Mouse (Mus musculus): ENCODE results near the gene Slf2. TPM values are rescaled to one million over a fixed set of nuclear protein-coding genes. Genes with fewer than 3 reads are reported as not detected.
A peak's percentile ranks its signal among the peaks of the same experiment; 100 is the strongest.

Gene Slf2
- polyA plus RNA-seq, 1 experiment from 2014 or later = 26.7 TPM

DNA sequence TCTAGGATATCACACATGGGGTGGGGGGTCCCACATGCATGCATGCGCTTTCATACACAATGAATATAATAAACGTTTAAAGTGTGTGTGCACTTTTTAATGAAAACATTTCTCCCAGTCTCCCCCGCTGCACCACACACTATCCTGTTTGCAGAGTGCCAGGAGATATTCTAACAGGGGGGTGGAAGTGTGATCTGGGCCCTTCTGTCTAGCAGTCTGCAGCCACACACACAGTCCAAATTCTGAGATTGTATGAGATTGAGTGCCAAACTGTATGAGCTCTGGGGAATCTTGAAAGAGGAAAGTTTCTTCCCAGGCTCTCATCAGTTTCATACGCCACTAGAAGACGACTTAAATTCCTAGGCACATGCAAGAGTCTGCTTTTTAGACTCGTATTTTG, 56.9 kb downstream of the Slf2 start:
- Histone ChIP-seq H3K27me3 (replicated peaks; ENCODE audit: control insufficient read depth, insufficient read depth, low read length) (no peaks in the 10 kb centered on the region), H3K9me3 (ENCODE audit: control insufficient read depth, low read length) (no peaks in the 10 kb centered on the region), H3K36me3 (ENCODE audit: control insufficient read depth, insufficient read depth, low read length) (peaks cover 3% of the 10 kb centered on the region), H3K4me2 (ENCODE audit: low read length) (no peak overlapping the region), H3K4me1 (ENCODE audit: control insufficient read depth, insufficient read depth, low read depth, low read length) (peaks cover 14% of the 10 kb centered on the region), H3K27ac (ENCODE audit: low read depth, low read length) (no peak overlapping the region), H3K9ac (ENCODE audit: low read depth, low read length) (no peak overlapping the region), H3K4me3 (ENCODE audit: low read length) (no peak overlapping the region)
- WGBS = 60% methylated on average over 6 of the region's 6 CpGs
- ATAC-seq = no peak

GRCm38 (mm10) chr19:44988321-44988720, 57.4 kb downstream of the Slf2 start:
- Histone ChIP-seq H3K9me3 (ENCODE audit: control insufficient read depth, low read length) (no peaks in the 10 kb centered on the region), H3K4me1 (ENCODE audit: control insufficient read depth, insufficient read depth, low read depth, low read length) (peaks cover 14% of the 10 kb centered on the region), H3K27me3 (replicated peaks; ENCODE audit: control insufficient read depth, insufficient read depth, low read length) (no peaks in the 10 kb centered on the region), H3K36me3 (ENCODE audit: control insufficient read depth, insufficient read depth, low read length) (peaks cover 8% of the 10 kb centered on the region), H3K27ac (ENCODE audit: low read depth, low read length) (peak overlapping the region; percentile 76; the same call in 1 of the 2 replicates), H3K4me3 (ENCODE audit: low read length) (peak overlapping the region; percentile 77), H3K4me2 (ENCODE audit: low read length) (peak overlapping the region; percentile 84), H3K9ac (ENCODE audit: low read depth, low read length) (peak overlapping the region; percentile 91)
- 32% methylated on average over 9 of the region's 9 CpGs for WGBS
- ATAC-seq = no peak; the same call in 1 of the 2 replicates

DNA sequence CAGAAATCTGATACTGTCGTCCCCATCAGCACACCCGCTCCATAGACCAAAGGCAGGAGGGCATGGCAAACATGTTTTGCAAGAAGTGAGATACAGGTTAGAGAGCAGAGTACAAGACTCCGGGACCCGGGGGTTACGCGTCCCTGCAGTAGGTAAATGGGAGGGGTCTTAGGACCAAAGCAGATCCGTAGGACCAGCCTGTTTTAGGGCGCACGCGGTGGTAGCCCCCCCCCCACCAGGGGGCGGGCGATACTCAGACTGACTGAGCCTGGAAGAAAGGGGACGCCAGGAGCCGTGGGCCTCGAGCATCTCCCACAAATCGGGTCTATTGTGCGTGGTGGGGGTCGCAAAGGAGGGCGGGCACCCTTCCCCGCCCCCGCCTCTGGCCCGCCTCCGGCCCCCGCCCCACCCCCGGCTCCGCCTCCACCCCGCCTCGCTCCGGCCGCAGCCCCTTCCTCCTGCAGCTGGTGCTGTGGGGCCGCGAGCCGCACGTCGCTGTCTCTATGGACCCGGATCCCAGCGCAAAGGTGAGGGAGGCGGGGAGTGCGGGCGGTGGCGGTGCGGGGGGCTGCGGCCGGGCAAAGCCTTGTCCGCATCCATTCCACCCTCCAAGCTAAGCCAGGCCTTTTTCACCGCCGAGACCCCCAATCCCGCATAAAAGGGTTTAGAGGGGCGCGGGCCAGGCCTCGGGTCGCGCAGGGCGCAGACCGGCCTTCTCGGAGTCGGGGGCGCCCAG, 58.0 kb downstream of the Slf2 start, which contains the start of gene Sema4g:
TSS of gene Sema4g (plus strand) at position 271 of the 736 bp plus-strand sequence.
- Histone ChIP-seq H3K4me3 (ENCODE audit: low read length) (peak within 1 kb of the TSS; percentile 77), H3K9ac (ENCODE audit: low read depth, low read length) (peak within 1 kb of the TSS; percentile 91), H3K4me1 (ENCODE audit: control insufficient read depth, insufficient read depth, low read depth, low read length) (peaks cover 14% of the 10 kb centered on the region), H3K4me2 (ENCODE audit: low read length) (peak within 1 kb of the TSS; percentile 84), H3K27ac (ENCODE audit: low read depth, low read length) (peak within 1 kb of the TSS; percentile 76), H3K27me3 (replicated peaks; ENCODE audit: control insufficient read depth, insufficient read depth, low read length) (no peaks in the 10 kb centered on the region), H3K9me3 (ENCODE audit: control insufficient read depth, low read length) (no peaks in the 10 kb centered on the region), H3K36me3 (ENCODE audit: control insufficient read depth, insufficient read depth, low read length) (peaks cover 9% of the 10 kb centered on the region)
- WGBS = under 1% methylated on average over 43 of the region's 58 CpGs
- ATAC-seq = peak; percentile 87

GRCm38 (mm10) chr19:44989567-44990495, 58.9 kb downstream of the Slf2 start:
- H3K27me3 ChIP-seq (replicated peaks; ENCODE audit: control insufficient read depth, insufficient read depth, low read length) = no peaks in the 10 kb centered on the region
- H3K9ac ChIP-seq (ENCODE audit: low read depth, low read length) = peak overlapping the region; percentile 91
- no peak; the same call in none of the 2 replicates for ATAC-seq
- H3K9me3 ChIP-seq (ENCODE audit: control insufficient read depth, low read length) = no peaks in the 10 kb centered on the region
- 6% methylated on average over 21 of the region's 22 CpGs for WGBS
- H3K4me3 ChIP-seq (ENCODE audit: low read length) = peak overlapping the region; percentile 77
- H3K36me3 ChIP-seq (ENCODE audit: control insufficient read depth, insufficient read depth, low read length) = peaks cover 9% of the 10 kb centered on the region; the same call in 1 of the 2 replicates
- H3K4me1 ChIP-seq (ENCODE audit: control insufficient read depth, insufficient read depth, low read depth, low read length) = peaks cover 14% of the 10 kb centered on the region
- H3K27ac ChIP-seq (ENCODE audit: low read depth, low read length) = peak overlapping the region; percentile 76; the same call in 1 of the 2 replicates
- peak overlapping the region; percentile 84 for H3K4me2 ChIP-seq (ENCODE audit: low read length)

DNA sequence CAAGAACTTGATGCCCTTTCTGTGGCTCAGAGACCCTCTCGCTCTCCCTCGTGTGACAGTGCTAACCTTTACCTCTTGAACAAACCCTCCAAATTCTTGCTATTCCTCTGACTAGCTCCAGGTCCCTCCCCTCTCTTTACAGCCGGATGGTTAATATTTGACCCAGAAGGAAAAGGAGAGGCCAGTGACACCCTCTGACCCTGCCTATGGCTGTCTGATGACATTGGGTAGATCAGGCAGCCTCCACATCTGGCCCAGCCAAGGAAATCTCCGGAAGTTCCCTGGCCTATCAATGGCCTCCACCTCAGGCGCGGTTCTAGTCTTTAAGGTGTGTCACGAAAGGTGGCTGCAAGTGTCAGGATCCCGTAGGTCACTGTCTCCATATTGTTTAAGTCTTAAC, 60.1 kb downstream of the Slf2 start:
- H3K36me3 ChIP-seq (ENCODE audit: control insufficient read depth, insufficient read depth, low read length) = peaks cover 9% of the 10 kb centered on the region; the same call in 1 of the 2 replicates
- no peak overlapping the region for H3K27ac ChIP-seq (ENCODE audit: low read depth, low read length)
- H3K4me3 ChIP-seq (ENCODE audit: low read length) = no peak overlapping the region
- H3K9ac ChIP-seq (ENCODE audit: low read depth, low read length) = 0 out of 2 replicates have a peak overlapping the region, but pooled peaks have one; percentile 91
- H3K4me2 ChIP-seq (ENCODE audit: low read length) = peak overlapping the region; percentile 84
- peaks cover 14% of the 10 kb centered on the region for H3K4me1 ChIP-seq (ENCODE audit: control insufficient read depth, insufficient read depth, low read depth, low read length)
- WGBS = 80% methylated on average over 8 of the region's 8 CpGs
- no peaks in the 10 kb centered on the region for H3K27me3 ChIP-seq (replicated peaks; ENCODE audit: control insufficient read depth, insufficient read depth, low read length)
- ATAC-seq = no peak
- H3K9me3 ChIP-seq (ENCODE audit: control insufficient read depth, low read length) = no peaks in the 10 kb centered on the region

DNA sequence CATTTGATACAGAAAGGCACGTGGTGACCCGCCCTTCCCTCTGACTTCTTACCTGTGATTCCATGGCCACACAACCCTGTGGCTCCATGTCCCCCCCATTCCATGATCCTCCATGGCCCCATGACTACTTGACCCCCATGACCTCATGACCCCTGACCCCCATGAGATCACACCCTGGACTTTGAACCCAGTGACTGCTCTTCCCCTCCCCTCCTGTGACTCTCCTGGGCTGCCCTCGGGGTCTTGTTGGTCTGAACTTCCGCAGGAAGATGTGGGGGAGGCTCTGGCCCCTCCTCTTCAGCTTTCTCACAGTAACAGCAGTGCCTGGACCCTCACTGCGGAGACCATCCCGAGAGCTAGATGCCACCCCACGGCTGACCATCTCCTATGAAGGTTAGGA, 61.3 kb downstream of the Slf2 start:
- H3K4me3 ChIP-seq (ENCODE audit: low read length) = no peak overlapping the region
- peaks cover 15% of the 10 kb centered on the region for H3K36me3 ChIP-seq (ENCODE audit: control insufficient read depth, insufficient read depth, low read length)
- 58% methylated on average over 7 of the region's 7 CpGs for WGBS
- no peaks in the 10 kb centered on the region for H3K9me3 ChIP-seq (ENCODE audit: control insufficient read depth, low read length)
- ATAC-seq = no peak
- no peak overlapping the region for H3K27ac ChIP-seq (ENCODE audit: low read depth, low read length)
- H3K9ac ChIP-seq (ENCODE audit: low read depth, low read length) = no peak overlapping the region
- H3K27me3 ChIP-seq (replicated peaks; ENCODE audit: control insufficient read depth, insufficient read depth, low read length) = no peaks in the 10 kb centered on the region
- H3K4me2 ChIP-seq (ENCODE audit: low read length) = no peak overlapping the region
- H3K4me1 ChIP-seq (ENCODE audit: control insufficient read depth, insufficient read depth, low read depth, low read length) = peaks cover 14% of the 10 kb centered on the region

DNA sequence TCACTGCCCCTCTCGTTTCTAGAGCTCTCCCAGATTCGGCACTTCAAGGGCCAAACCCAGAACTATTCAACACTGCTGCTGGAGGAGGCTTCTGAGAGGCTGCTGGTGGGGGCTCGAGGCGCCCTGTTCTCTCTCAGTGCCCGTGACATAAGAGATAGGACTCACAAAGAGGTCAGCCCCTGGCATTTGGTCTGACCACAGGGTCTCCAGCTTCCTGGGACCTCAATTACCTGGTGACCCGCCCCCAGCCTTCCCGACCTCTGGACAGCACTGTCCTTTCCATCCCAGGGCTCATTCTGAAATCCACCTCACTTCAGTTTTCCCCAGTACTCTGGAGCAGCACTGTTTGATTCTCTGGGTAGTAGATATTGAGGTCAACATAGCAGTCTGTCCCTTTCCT, 61.8 kb downstream of the Slf2 start:
- Histone ChIP-seq H3K9ac (ENCODE audit: low read depth, low read length) (no peak overlapping the region), H3K9me3 (ENCODE audit: control insufficient read depth, low read length) (no peaks in the 10 kb centered on the region), H3K4me2 (ENCODE audit: low read length) (no peak overlapping the region), H3K27me3 (replicated peaks; ENCODE audit: control insufficient read depth, insufficient read depth, low read length) (no peaks in the 10 kb centered on the region), H3K36me3 (ENCODE audit: control insufficient read depth, insufficient read depth, low read length) (peaks cover 17% of the 10 kb centered on the region), H3K4me1 (ENCODE audit: control insufficient read depth, insufficient read depth, low read depth, low read length) (peaks cover 14% of the 10 kb centered on the region), H3K27ac (ENCODE audit: low read depth, low read length) (no peak overlapping the region), H3K4me3 (ENCODE audit: low read length) (no peak overlapping the region)
- 68% methylated on average over 7 of the region's 7 CpGs for WGBS
- no peak for ATAC-seq

DNA sequence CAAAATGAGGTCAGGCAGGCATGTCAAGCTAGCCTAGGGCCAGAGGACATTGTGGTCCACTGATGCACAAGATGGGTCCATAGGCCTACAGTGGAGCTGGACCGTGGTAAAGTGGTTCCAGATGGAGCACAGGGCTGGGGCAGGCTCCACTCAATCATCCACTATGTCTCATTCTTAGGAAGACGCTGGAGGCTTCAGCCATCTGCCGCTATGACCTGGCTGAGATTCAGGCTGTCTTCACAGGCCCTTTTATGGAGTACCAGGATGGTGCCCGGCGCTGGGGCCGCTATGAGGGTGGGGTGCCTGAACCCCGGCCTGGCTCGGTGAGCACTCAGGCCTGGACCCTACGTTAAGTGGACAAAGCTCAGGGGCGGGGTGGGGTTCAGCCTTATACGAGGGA, 66.8 kb downstream of the Slf2 start:
- H3K36me3 ChIP-seq (ENCODE audit: control insufficient read depth, insufficient read depth, low read length) = peaks cover 44% of the 10 kb centered on the region
- no peaks in the 10 kb centered on the region for H3K9me3 ChIP-seq (ENCODE audit: control insufficient read depth, low read length)
- ATAC-seq = no peak
- no peak overlapping the region for H3K27ac ChIP-seq (ENCODE audit: low read depth, low read length)
- 71% methylated on average over 11 of the region's 11 CpGs for WGBS
- no peak overlapping the region for H3K4me3 ChIP-seq (ENCODE audit: low read length)
- H3K9ac ChIP-seq (ENCODE audit: low read depth, low read length) = no peak overlapping the region
- no peaks in the 10 kb centered on the region for H3K4me1 ChIP-seq (ENCODE audit: control insufficient read depth, insufficient read depth, low read depth, low read length)
- no peak overlapping the region for H3K4me2 ChIP-seq (ENCODE audit: low read length)
- H3K27me3 ChIP-seq (replicated peaks; ENCODE audit: control insufficient read depth, insufficient read depth, low read length) = no peaks in the 10 kb centered on the region

DNA sequence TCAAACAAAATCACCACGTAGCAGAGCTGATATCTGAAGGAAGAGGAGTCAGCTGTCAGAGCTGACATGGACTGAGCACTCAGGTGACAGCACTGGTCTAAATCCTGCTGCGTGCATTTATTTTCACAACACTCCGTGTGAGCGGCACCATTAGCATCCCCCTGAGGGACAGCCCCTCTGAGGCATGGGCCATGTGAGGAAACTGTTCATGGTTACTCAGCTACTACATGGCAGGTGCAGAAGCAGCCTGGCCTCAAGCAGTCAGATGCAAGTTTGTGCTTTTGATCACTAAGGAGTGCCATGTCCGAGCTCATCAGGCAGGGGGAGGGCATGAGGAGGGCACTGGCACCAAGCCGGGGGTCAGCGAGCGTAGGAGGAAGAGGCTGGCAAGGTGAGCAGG, 68.7 kb downstream of the Slf2 start:
- Histone ChIP-seq H3K4me2 (ENCODE audit: low read length) (no peak overlapping the region), H3K27me3 (replicated peaks; ENCODE audit: control insufficient read depth, insufficient read depth, low read length) (no peaks in the 10 kb centered on the region), H3K27ac (ENCODE audit: low read depth, low read length) (no peak overlapping the region), H3K9me3 (ENCODE audit: control insufficient read depth, low read length) (no peaks in the 10 kb centered on the region), H3K4me1 (ENCODE audit: control insufficient read depth, insufficient read depth, low read depth, low read length) (0 out of 2 replicates have a peak, but pooled peaks cover 4% of the 10 kb centered on the region), H3K36me3 (ENCODE audit: control insufficient read depth, insufficient read depth, low read length) (peaks cover 38% of the 10 kb centered on the region), H3K4me3 (ENCODE audit: low read length) (no peak overlapping the region), H3K9ac (ENCODE audit: low read depth, low read length) (no peak overlapping the region)
- ATAC-seq = no peak
- WGBS = 89% methylated on average over 8 of the region's 8 CpGs
